Mouse (Mus musculus): ENCODE results near the gene Scgb2b20.
"Not testable (repeated sequence)": the region's sequence is repeated elsewhere in the genome, so short reads cannot be mapped to it uniquely, and the experiment has no call there.

Scgb2b20 gene

DNA sequence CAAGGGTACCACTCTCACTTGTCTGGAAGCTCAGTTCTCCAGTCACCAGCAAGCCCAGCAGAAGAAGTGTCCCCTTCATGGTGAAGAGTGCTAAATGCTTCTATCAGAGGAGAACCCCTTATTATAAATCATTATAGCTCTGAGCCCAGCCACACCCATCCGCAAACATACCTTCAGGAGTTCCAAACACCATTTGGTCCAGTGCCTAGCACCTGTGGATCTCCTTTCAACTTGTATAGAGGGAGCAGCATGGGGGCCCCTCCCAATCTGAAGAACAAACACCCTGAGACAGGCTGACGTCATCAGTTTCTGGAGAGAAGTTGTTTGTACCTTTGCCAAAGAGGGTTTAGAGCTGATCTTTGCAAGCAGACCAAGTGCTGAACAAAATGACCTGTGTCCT, at the start of gene Scgb2b20:
Gene Scgb2b20 (minus strand): TSS at position 101 of the 400 bp plus-strand sequence.
- not testable (repeated sequence) for DNase-seq (ENCODE audit: low spot score in 2 of 2)

DNA sequence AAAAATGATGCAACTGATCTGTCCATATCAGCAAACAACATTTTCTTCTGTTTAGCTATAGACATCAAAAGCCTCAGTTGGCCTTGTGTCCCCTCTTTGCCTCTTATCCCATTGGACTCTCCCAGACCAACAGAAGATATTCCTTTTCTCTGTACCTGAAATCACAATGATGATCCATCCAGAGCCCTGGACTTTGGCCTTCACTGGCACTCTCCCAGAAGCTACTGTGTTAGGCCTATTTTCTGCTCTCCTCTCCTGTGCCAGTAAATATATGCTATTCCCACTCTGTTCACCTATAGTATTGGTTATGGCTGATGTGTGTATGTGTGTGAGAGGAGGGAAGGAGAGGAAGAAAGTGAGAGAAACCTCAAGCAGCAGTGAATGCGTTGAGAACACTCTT, 43.6 kb upstream of the Scgb2b20 start:
- DNase-seq (ENCODE audit: low spot score in 2 of 2), result not testable (repeated sequence)

DNA sequence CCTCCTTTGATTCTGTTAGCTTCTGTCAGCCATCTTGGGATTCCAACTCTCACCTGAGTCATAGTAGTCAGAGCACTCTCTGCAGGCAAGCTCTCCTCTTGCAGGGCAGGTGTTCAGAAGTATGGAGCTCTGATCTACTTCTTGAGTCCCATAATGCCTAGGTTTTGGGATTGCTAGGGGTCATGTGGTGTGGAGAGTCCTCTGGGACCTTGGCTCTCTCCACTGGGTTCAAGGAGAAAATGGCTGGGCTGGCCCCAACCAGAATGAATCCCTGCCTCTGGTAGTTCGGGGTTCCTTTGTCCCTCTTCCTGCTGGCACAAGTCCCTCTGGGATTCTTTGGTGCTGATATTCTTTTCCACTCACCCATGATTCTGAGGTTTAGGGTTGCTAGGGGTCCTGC, 35.5 kb upstream of the Scgb2b20 start:
- DNase-seq (ENCODE audit: low spot score in 2 of 2), result no peak

DNA sequence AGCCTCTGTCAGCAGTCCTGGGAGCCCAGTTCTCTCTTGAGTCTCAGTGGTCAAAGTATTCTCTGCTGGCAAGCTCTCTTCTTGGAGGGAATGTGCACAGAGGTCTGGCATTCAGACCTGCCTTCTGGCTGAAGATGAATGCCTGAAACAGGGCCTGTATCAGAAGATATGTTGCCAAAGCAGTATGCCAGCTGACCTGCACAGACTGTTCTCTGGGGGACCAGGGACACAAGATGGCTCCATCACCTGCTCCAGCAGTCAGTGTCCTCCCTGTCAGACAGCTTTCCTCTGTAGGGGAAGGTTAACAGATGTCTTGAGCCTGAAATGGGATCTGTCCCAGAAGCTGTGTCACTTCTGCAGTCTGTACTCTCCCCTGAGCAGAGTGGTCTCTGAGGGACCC, 33.6 kb upstream of the Scgb2b20 start:
- DNase-seq (ENCODE audit: low spot score in 2 of 2), result not testable (repeated sequence)

DNA sequence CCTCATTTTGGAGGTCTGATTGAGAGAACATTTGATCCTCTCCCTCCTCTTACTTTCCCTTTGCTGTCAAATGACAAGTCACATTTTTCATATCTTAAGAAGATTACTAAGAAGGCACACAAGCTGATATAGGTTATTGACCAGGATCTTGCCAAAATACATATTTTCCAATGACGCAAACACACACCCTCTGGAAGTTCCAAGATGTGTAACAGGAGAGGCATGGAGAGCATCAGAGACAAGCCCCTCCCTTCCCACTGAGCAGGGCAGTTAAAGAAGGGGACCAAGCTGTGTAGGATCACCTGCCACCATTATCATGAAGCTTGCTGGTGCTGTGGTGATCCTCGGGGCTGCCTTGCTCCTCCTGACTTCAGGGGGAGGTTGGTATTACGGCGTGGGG, 6.8 kb upstream of the Scgb2b20 start, which contains the start of gene Scgb1b20:
Gene Scgb1b20 (plus strand): TSS at position 301 of the 400 bp plus-strand sequence.
- DNase-seq (ENCODE audit: low spot score in 2 of 2), result not testable (repeated sequence)
